Mouse (Mus musculus) liver, embryonic 14.5 days (tissue): Measurements from ENCODE around the gene Myo15.

Experiments
- CTCF ChIP-seq: IDR thresholded peaks from 2 replicates; pipeline ENCODE4 v1.5.1; 2016; ENCODE audit warnings: antibody characterized with exemption, low read depth, control low read depth
- EP300 ChIP-seq: IDR thresholded peaks from 2 replicates; pipeline ENCODE4 v1.6.1; 2016; ENCODE audit warnings: antibody characterized with exemption, low read depth

DNA sequence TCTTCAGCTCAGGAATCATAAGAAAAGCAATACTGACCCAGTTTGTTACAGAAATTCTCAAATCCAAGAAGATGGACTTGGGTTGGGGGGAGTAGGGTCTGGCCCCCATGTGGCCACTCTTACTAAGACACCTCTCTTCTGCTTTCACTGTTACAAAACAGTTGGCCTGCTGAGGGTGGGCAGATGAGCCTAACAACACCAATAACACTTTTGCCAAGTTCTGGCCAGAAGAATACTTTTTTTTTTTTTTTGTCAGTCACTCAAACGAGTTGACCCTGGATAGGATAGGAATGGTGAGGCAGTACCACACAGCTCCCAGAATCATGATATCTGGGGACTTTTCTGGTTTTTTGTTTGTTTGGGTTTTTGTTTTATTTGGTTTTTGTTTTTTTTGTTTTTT lies 42.8 kb downstream of the Myo15 start:
- TF ChIP-seq EP300 (no peak), CTCF (no peak)
